Mouse (Mus musculus) forebrain, embryonic 12.5 days (tissue): Measurements from ENCODE around the gene Chd8. TPM values are rescaled to one million over a fixed set of nuclear protein-coding genes. Genes with fewer than 3 reads are reported as not detected.
A peak's percentile ranks its signal among the peaks of the same experiment; 100 is the strongest.
"Not testable (repeated sequence)": the region's sequence is repeated elsewhere in the genome, so short reads cannot be mapped to it uniquely, and the experiment has no call there.

Experiments used
- ATAC-seq: fragments of 200-750 bp; cut with Nextera tagmentation; 2 replicates; pipeline ENCODE4 v1.8.0; 2017; ENCODE audit warnings: moderate TSS enrichment; ENCODE audit not compliant: low FRiP score
- H3K27ac ChIP-seq: fragments of 300-500 bp; sonication (generic); 2 replicates; pipeline ENCODE4 v1.5.1; 2016; ENCODE audit warnings: mild to moderate bottlenecking
- H3K27me3 ChIP-seq: fragments of 300-500 bp; sonication (generic); 2 replicates; pipeline ENCODE4 v1.6.1; 2016; ENCODE audit warnings: mild to moderate bottlenecking
- H3K36me3 ChIP-seq: fragments of 300-500 bp; sonication (generic); replicated peaks from 2 replicates; pipeline ENCODE4 v1.6.1; 2016; ENCODE audit warnings: mild to moderate bottlenecking
- H3K4me1 ChIP-seq: fragments of 300-500 bp; sonication (generic); 2 replicates; pipeline ENCODE4 v1.6.1; 2016
- H3K4me2 ChIP-seq: fragments of 300-500 bp; sonication (generic); 2 replicates; pipeline ENCODE4 v1.6.1; 2016; ENCODE audit warnings: mild to moderate bottlenecking, moderate library complexity
- H3K4me3 ChIP-seq: fragments of 300-500 bp; sonication (generic); replicated peaks from 2 replicates; pipeline ENCODE4 v1.5.1; 2016; ENCODE audit warnings: mild to moderate bottlenecking
- H3K9ac ChIP-seq: fragments of 300-500 bp; sonication (generic); 2 replicates; pipeline ENCODE4 v1.6.1; 2016; ENCODE audit warnings: mild to moderate bottlenecking
- H3K9me3 ChIP-seq: fragments of 300-500 bp; sonication (generic); 2 replicates; pipeline ENCODE4 v1.6.1; 2016
- WGBS: fragments of 180-500 bp; shearing (Covaris S2); methylation state at CpG from one replicate; pipeline ENCODE4 v1.1.7; 2016; 5-methylcytosine and 5-hydroxymethylcytosine counted together
- polyA plus RNA-seq: library from polyadenylated mRNA; unstranded; fragments of >200 nt; fragmentation: Nextera tagmentation; extraction: Ambion mirVana; gene quantifications from 2 replicates; pipeline ENCODE4 v1.2.1, GENCODE M21; 2016

Gene Chd8
- 57.8 and 65.9 TPM in 2 replicates for polyA plus RNA-seq

DNA sequence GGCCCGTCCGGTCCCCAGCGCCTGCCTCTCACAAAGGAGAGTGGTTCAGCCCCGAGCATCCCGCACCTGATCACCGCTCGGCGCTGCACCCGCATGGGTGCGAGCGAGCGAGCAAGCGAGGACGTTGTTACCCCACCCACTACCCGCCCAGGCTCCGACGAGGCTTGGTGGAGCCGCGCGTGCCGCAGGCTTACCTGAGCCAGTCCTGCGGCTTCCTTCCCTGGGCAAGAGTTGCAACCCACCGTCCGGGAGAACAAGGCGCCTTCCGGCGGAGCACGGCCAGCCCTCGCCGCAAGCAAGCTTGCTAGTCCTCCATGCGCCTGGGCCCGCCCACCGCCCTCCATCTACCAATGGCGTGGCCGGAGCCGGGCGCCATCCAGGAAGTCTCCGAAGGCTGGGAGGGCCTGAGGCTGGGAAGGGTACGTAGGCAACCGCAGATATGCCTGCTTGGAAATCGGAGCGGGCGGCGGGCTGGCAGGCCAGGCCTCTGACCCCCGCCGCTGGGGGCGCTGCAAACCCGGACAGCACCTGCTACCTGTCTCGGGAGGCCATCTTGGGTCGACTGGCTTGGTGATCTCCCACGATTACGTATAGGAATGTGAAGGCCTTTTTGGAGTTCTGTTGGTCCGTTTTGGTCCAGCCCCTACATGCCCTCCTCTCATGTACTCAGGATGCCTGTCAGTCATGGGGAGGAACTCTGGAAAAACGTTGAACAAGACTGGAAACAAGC, at the start of gene Chd8:
Gene Chd8, minus strand, starts transcription at position 297 of the 730 bp plus-strand sequence.
- Histone ChIP-seq H3K4me2 (peak within 1 kb of the TSS; percentile 72), H3K27me3 (no peaks in the 10 kb centered on the region), H3K4me1 (peaks cover 23% of the 10 kb centered on the region), H3K9me3 (no peaks in the 10 kb centered on the region), H3K4me3 (peak within 1 kb of the TSS; percentile 84), H3K27ac (peak within 1 kb of the TSS; percentile 94), H3K36me3 (peaks cover 3% of the 10 kb centered on the region; the same call in 1 of the 2 replicates), H3K9ac (peak within 1 kb of the TSS; percentile 87)
- peak; percentile 100 for ATAC-seq
- WGBS, result under 1% methylated on average over 54 of the region's 54 CpGs

- no peak overlapping the region for H3K9ac ChIP-seq
- peaks cover 7% of the 10 kb centered on the region for H3K4me1 ChIP-seq
- no peaks in the 10 kb centered on the region for H3K27me3 ChIP-seq
- H3K9me3 ChIP-seq, result no peaks in the 10 kb centered on the region
- peaks cover 21% of the 10 kb centered on the region for H3K36me3 ChIP-seq
- H3K4me2 ChIP-seq, result no peak overlapping the region
- no peak overlapping the region for H3K27ac ChIP-seq
- no peak for ATAC-seq
- 96% methylated on average over 2 of the region's 2 CpGs for WGBS
- H3K4me3 ChIP-seq, result no peak overlapping the region
These were observed 48.5 kb upstream of the Chd8 start for GRCm38 (mm10) chr14:52306100-52306499.

GRCm38 (mm10) chr14:52304644-52305271, 47.2 kb upstream of the Chd8 start, which contains the start of gene Mettl3:
TSS of gene Mettl3 (minus strand) at chr14:52305128.
- peaks cover 21% of the 10 kb centered on the region for H3K36me3 ChIP-seq
- peak within 1 kb of the TSS; percentile 94 for H3K27ac ChIP-seq
- no peaks in the 10 kb centered on the region for H3K9me3 ChIP-seq
- H3K4me3 ChIP-seq, result peak within 1 kb of the TSS; percentile 72
- H3K9ac ChIP-seq, result peak within 1 kb of the TSS; percentile 81
- H3K27me3 ChIP-seq, result no peaks in the 10 kb centered on the region
- peaks cover 6% of the 10 kb centered on the region for H3K4me1 ChIP-seq
- under 1% methylated on average over 46 of the region's 46 CpGs for WGBS
- peak; percentile 96 for ATAC-seq
- H3K4me2 ChIP-seq, result peak within 1 kb of the TSS; percentile 66

GRCm38 (mm10) chr14:52303517-52303916, 45.9 kb upstream of the Chd8 start:
- 86% methylated on average over 3 of the region's 3 CpGs for WGBS
- peak overlapping the region; percentile 66; the same call in 1 of the 2 replicates for H3K4me2 ChIP-seq

DNA sequence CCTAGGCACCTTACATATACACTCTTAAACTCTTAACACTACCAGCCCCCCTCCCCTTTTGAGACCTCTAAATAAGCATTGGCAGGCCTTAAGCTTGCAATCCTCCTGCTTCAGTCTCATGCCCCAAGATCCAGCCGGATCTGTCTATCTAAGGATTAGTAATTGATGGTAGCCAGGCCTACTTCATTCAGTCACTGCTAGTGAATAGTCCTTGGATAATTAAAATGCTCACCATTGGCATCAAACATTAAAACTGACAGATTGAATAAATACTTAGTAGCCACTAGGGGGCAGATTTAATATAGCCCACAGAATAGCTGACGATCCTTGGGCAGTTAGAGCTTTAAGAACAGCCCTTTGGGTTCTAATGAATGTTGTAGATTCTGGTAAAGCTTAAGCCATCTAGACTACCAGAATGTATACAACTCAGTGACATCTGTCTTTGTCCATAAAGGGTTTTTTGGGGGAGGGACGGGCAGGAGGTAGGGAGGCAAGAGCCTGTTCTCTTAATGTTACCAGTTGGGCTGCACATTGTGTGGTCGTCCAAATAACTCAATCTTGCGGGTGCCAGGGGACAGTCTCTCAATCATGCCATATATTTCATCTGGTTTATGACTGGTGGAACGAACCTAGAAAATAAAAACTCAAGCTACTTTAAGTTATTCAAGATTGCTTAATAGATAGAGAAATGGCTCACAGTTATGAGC, 38.1 kb upstream of the Chd8 start:
- WGBS, result 68% methylated on average over 6 of the region's 6 CpGs
- peaks cover 88% of the 10 kb centered on the region for H3K36me3 ChIP-seq
- H3K4me2 ChIP-seq, result no peak overlapping the region
- H3K27ac ChIP-seq, result no peak overlapping the region
- H3K9ac ChIP-seq, result no peak overlapping the region
- ATAC-seq, result peak; percentile 40; the same call in 1 of the 2 replicates
- H3K4me1 ChIP-seq, result no peaks in the 10 kb centered on the region
- H3K9me3 ChIP-seq, result no peaks in the 10 kb centered on the region
- H3K4me3 ChIP-seq, result no peak overlapping the region
- H3K27me3 ChIP-seq, result no peaks in the 10 kb centered on the region

More at GRCm38 (mm10) chr14:52303517-52303916, 45.9 kb upstream of the Chd8 start:
- H3K4me3 ChIP-seq, H3K27me3 ChIP-seq, H3K9ac ChIP-seq, H3K4me1 ChIP-seq, H3K9me3 ChIP-seq, ATAC-seq, H3K27ac ChIP-seq: not testable (repeated sequence)
- H3K36me3 ChIP-seq, result peaks cover 19% of the 10 kb centered on the region

- peaks cover 41% of the 10 kb centered on the region for H3K36me3 ChIP-seq
These were observed 26.6 kb upstream of the Chd8 start for GRCm38 (mm10) chr14:52284191-52284590.

GRCm38 (mm10) chr14:52283629-52284028, 26.0 kb upstream of the Chd8 start:
- H3K4me2 ChIP-seq, result no peak overlapping the region
- no peak overlapping the region for H3K27ac ChIP-seq
- H3K27me3 ChIP-seq, result no peaks in the 10 kb centered on the region
- no peak for ATAC-seq
- peaks cover 36% of the 10 kb centered on the region for H3K36me3 ChIP-seq
- 96% methylated on average over 5 of the region's 5 CpGs for WGBS
- no peak overlapping the region for H3K9ac ChIP-seq
- H3K4me3 ChIP-seq, result no peak overlapping the region
- H3K4me1 ChIP-seq, result peaks cover 8% of the 10 kb centered on the region
- no peaks in the 10 kb centered on the region for H3K9me3 ChIP-seq

More at GRCm38 (mm10) chr14:52284191-52284590, 26.6 kb upstream of the Chd8 start:
- Histone ChIP-seq H3K27me3 (no peaks in the 10 kb centered on the region), H3K4me3 (no peak overlapping the region), H3K9ac (no peak overlapping the region), H3K4me2 (no peak overlapping the region), H3K27ac (no peak overlapping the region), H3K9me3 (no peaks in the 10 kb centered on the region), H3K4me1 (peaks cover 8% of the 10 kb centered on the region)
- no peak for ATAC-seq
- 96% methylated on average over 3 of the region's 3 CpGs for WGBS

DNA sequence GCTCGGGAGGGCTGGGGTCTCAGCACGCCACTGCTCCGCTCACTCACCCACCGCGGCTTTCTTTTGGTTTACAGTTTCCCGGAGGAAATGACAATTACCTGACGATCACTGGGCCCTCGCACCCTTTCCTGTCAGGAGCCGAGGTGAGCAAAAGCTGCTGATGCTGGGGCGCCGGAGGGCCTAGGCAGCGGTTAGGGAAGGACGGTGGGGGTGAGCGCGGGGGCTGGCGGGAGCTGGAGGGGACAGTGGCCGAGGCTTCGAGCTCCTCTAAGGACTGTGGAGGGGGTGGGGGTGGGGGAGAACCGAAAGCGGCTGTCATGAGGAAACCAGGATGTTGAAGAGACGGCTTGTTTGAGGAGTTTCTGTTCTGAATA, 22.2 kb upstream of the Chd8 start:
- WGBS, result under 1% methylated on average over 21 of the region's 21 CpGs
- peak overlapping the region; percentile 92 for H3K4me3 ChIP-seq
- peak; percentile 47 for ATAC-seq
- peak overlapping the region; percentile 90 for H3K9ac ChIP-seq
- H3K36me3 ChIP-seq, result peaks cover 14% of the 10 kb centered on the region
- H3K4me2 ChIP-seq, result peak overlapping the region; percentile 63
- peaks cover 11% of the 10 kb centered on the region for H3K4me1 ChIP-seq
- H3K9me3 ChIP-seq, result no peaks in the 10 kb centered on the region
- no peaks in the 10 kb centered on the region for H3K27me3 ChIP-seq
- H3K27ac ChIP-seq, result peak overlapping the region; percentile 86

- peak within 1 kb of the TSS; percentile 63 for H3K4me2 ChIP-seq
- peak; percentile 97 for ATAC-seq
- peak within 1 kb of the TSS; percentile 86 for H3K27ac ChIP-seq
- peak within 1 kb of the TSS; percentile 92 for H3K4me3 ChIP-seq
- H3K4me1 ChIP-seq, result peaks cover 11% of the 10 kb centered on the region
- H3K36me3 ChIP-seq, result peaks cover 12% of the 10 kb centered on the region
- peak within 1 kb of the TSS; percentile 90 for H3K9ac ChIP-seq
- H3K27me3 ChIP-seq, result no peaks in the 10 kb centered on the region
- WGBS, result under 1% methylated on average over 61 of the region's 66 CpGs
- H3K9me3 ChIP-seq, result no peaks in the 10 kb centered on the region
These were observed 21.6 kb upstream of the Chd8 start, which contains the start of the genes Tox4 and Rab2b for GRCm38 (mm10) chr14:52278932-52279746. TSS of gene Tox4 (plus strand) at chr14:52279146. TSS of gene Rab2b (minus strand) at chr14:52279545.

DNA sequence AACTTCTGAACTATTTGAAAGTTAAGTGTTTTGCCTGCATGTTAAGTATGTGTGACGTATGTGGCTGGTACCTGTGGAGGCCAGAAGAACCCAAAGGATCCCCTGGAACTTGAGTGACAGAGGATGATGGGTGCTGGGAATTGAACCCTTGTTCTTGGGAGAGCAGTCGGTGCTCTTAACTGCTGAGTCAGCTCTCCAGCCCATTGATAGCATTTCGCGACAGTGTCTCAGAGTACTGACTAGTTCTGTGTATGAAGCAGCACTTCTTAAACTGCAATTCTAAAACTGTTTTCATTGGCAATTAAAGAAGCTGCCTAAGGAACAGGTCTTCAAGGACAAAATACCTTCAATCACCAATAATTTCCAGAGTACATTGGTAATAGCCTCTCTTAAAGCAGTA, 19.6 kb upstream of the Chd8 start:
- Histone ChIP-seq H3K4me2 (no peak overlapping the region), H3K27ac (no peak overlapping the region), H3K4me1 (peaks cover 11% of the 10 kb centered on the region), H3K9ac (no peak overlapping the region), H3K4me3 (no peak overlapping the region), H3K27me3 (no peaks in the 10 kb centered on the region), H3K36me3 (peaks cover 17% of the 10 kb centered on the region), H3K9me3 (no peaks in the 10 kb centered on the region)
- whole genome bisulfite sequencing, result 93% methylated on average over 4 of the region's 4 CpGs
- no peak for ATAC-seq

GRCm38 (mm10) chr14:52272781-52273180, 15.2 kb upstream of the Chd8 start:
- 66% methylated on average over 3 of the region's 3 CpGs for WGBS
- no peaks in the 10 kb centered on the region for H3K27me3 ChIP-seq
- no peaks in the 10 kb centered on the region for H3K4me1 ChIP-seq
- no peaks in the 10 kb centered on the region for H3K9me3 ChIP-seq
- no peak overlapping the region for H3K4me2 ChIP-seq
- H3K27ac ChIP-seq, result no peak overlapping the region
- ATAC-seq, result no peak
- H3K9ac ChIP-seq, result no peak overlapping the region
- no peak overlapping the region for H3K4me3 ChIP-seq
- H3K36me3 ChIP-seq, result peaks cover 23% of the 10 kb centered on the region
